18 mouse cellular contexts compared by ENCODE assay signal in the genomic region with DNA sequence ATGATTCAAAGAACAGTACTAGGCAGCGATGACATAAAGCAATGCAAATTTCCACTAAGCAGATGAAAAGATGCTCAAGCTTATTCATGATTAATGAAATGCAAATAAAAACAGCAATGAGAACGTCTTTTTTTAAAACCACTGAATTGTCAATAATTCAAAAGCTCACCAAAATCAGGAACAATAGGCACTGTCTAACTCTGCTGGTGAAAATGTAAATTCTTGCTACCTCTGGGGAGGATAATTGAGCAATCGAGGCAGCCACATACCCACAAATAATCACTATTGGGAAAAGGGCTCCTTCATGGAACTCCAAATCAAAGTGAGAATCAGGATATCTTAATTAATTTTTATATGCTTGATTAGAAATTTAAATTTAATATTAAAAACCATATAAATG.
"Had no signal": no experiment of that assay in that cellular context is flagged by ENCODE, and none has a peak within 500 bp of the region (broad histone marks: within the 10 kb centered on the region; RNA-seq: fewer than 3 reads in every experiment).

No protein-coding gene starts in this region.

- H3K27ac ChIP-seq: kidney, embryonic 15.5 days; left cerebral cortex, adult 2 months; liver, embryonic 13.5 days; macrophage; neural tube, embryonic 12.5 days; neural tube, embryonic 15.5 days; stomach, postnatal 0 days had no signal

- DNase-seq: kidney, adult 8-10 months; kidney, postnatal 10 days; kidney, postnatal 36 days; layer of hippocampus, postnatal 36 days; liver, embryonic 13.5 days; lung, embryonic 14.5 days; right cerebral cortex, adult 18-20 months; right cerebral cortex, postnatal 14 days; right cerebral cortex, postnatal 4 days; thymus, adult 2 months; thymus, postnatal 25 days had no signal

- H3K4me3 ChIP-seq: kidney, embryonic 15.5 days; left cerebral cortex, adult 2 months; liver, embryonic 13.5 days; neural tube, embryonic 12.5 days; neural tube, embryonic 15.5 days had no signal

- H3K9me3 ChIP-seq: kidney, embryonic 15.5 days; liver, embryonic 13.5 days; neural tube, embryonic 12.5 days; neural tube, embryonic 15.5 days had no signal

- H3K4me2 ChIP-seq: kidney, embryonic 15.5 days; liver, embryonic 13.5 days; lung, embryonic 14.5 days; neural tube, embryonic 12.5 days; neural tube, embryonic 15.5 days had no signal

- H3K9ac ChIP-seq: kidney, embryonic 15.5 days; liver, embryonic 13.5 days; lung, embryonic 14.5 days; neural tube, embryonic 12.5 days; neural tube, embryonic 15.5 days had no signal

- ATAC-seq: lung, postnatal 0 days had no signal

- H3K4me1 ChIP-seq: kidney, embryonic 15.5 days; liver, embryonic 13.5 days; neural tube, embryonic 12.5 days; neural tube, embryonic 15.5 days had no signal

- H3K36me3 ChIP-seq: kidney, embryonic 15.5 days; liver, embryonic 13.5 days; neural tube, embryonic 12.5 days; neural tube, embryonic 15.5 days had no signal

- H3K27me3 ChIP-seq: kidney, embryonic 15.5 days; liver, embryonic 13.5 days; neural tube, embryonic 12.5 days; neural tube, embryonic 15.5 days had no signal
